Mouse (Mus musculus) limb, embryonic 11.5 days (tissue): ENCODE data around the gene Gatad2b. TPM values are rescaled to one million over a fixed set of nuclear protein-coding genes. Genes with fewer than 3 reads are reported as not detected.
A peak's percentile ranks its signal among the peaks of the same experiment; 100 is the strongest.

Source experiments
- ATAC-seq: fragments of 200-750 bp; cut with Nextera tagmentation; 2 replicates; pipeline ENCODE4 v1.8.0; 2017; ENCODE audit warnings: low read depth; ENCODE audit not compliant: insufficient number of reproducible peaks, low FRiP score, low TSS enrichment
- DNase-seq: peaks from one replicate; pipeline ENCODE4 v3.0.0-alpha.2; 2015; ENCODE audit warnings: low spot score
- H3K27ac ChIP-seq: fragments of 300-500 bp; sonication (generic); replicated peaks from 2 replicates; pipeline ENCODE4 v1.5.1; 2014; ENCODE audit warnings: low read depth, mild to moderate bottlenecking, low read length
- H3K27me3 ChIP-seq: fragments of 300-500 bp; sonication (generic); 2 replicates; pipeline ENCODE4 v1.6.1; 2014; ENCODE audit warnings: mild to moderate bottlenecking, low read length, mixed read lengths; ENCODE audit not compliant: control insufficient read depth, insufficient read depth
- H3K36me3 ChIP-seq: fragments of 300-500 bp; sonication (generic); 2 replicates; pipeline ENCODE4 v1.6.1; 2014; ENCODE audit warnings: mild to moderate bottlenecking, low read length, moderate library complexity, mixed read lengths; ENCODE audit not compliant: control insufficient read depth, insufficient read depth
- H3K4me1 ChIP-seq: fragments of 300-500 bp; sonication (generic); 2 replicates; pipeline ENCODE4 v1.6.1; 2014; ENCODE audit warnings: low read length, mixed read lengths; ENCODE audit not compliant: control insufficient read depth, insufficient read depth
- H3K4me2 ChIP-seq: fragments of 300-500 bp; sonication (generic); 2 replicates; pipeline ENCODE4 v1.6.1; 2014; ENCODE audit warnings: low read depth, mild to moderate bottlenecking, moderate library complexity; ENCODE audit not compliant: severe bottlenecking
- H3K4me3 ChIP-seq: fragments of 300-500 bp; sonication (generic); 2 replicates; pipeline ENCODE4 v1.5.1; 2014; ENCODE audit warnings: low read depth, low read length
- H3K9ac ChIP-seq: fragments of 300-500 bp; sonication (generic); 2 replicates; pipeline ENCODE4 v1.6.1; 2014; ENCODE audit warnings: mild to moderate bottlenecking, low read length
- H3K9me3 ChIP-seq: fragments of 300-500 bp; sonication (generic); 2 replicates; pipeline ENCODE4 v1.6.1; 2016; ENCODE audit warnings: low read length; ENCODE audit not compliant: control insufficient read depth
- WGBS: fragments of 180-500 bp; shearing (Covaris S2); extraction: QIAGEN DNeasy Blood & Tissue Kit; methylation state at CpG from one replicate; pipeline ENCODE4 v1.1.7; 2014; 5-methylcytosine and 5-hydroxymethylcytosine counted together
- polyA plus RNA-seq: library from polyadenylated mRNA; unstranded; fragments of >200 nt; fragmentation: Nextera tagmentation; extraction: Ambion mirVana; gene quantifications from 2 replicates; pipeline ENCODE4 v1.2.1, GENCODE M21; 2014

Gene Gatad2b
- polyA plus RNA-seq, 1 experiment from 2014 or later = 16.2 TPM

DNA sequence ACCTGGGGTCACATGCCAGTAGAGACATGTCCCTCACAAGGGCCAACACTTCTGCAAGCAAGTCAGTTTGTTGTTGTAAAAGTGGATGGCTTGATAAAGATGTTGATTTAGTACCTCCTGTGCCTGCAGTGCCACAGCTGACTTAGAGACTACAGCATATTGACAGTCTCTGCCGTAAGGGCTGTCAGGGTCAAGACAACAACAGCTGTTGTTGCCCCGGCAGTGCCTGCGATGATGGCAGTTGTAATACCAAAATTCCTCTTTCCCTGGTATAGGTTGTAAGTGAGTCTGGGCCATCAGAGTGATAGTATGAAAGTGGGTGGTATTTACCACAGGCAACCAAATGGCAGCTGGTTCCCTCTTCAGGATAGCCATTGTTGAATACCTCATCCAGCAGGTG, 12.8 kb downstream of the Gatad2b start:
- Histone ChIP-seq H3K27ac (no peak overlapping the region), H3K9me3 (no peaks in the 10 kb centered on the region), H3K9ac (no peak overlapping the region), H3K36me3 (no peaks in the 10 kb centered on the region), H3K4me3 (no peak overlapping the region), H3K27me3 (no peaks in the 10 kb centered on the region), H3K4me2 (no peak overlapping the region), H3K4me1 (no peaks in the 10 kb centered on the region)
- no peak for ATAC-seq
- DNase-seq = no peak
- WGBS = 89% methylated on average over 3 of the region's 3 CpGs

DNA sequence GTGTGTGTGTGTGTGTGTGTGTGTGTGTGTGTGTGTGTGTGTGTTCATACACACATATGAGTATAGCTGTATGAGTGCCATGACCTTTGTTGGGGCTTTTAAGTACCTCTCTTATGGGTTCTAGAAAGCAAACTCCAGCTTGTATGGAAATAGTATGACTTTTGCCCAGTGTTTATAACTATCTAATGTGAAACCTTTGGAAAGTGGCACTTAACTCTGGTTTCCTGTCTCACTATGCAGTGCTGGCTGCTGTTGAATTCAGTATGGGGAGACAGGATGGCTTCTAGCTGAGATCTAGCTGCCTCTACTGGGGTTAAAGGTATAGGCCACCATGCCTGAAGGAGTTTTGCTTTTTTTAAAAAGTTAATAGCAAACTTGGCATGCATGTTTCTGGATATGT, 16.6 kb downstream of the Gatad2b start:
- H3K36me3 ChIP-seq = no peaks in the 10 kb centered on the region
- H3K4me3 ChIP-seq = no peak overlapping the region
- DNase-seq (no peak), ATAC-seq (no peak)
- no peak overlapping the region for H3K4me2 ChIP-seq
- no peak overlapping the region for H3K9ac ChIP-seq
- H3K27ac ChIP-seq = no peak overlapping the region
- no peaks in the 10 kb centered on the region for H3K9me3 ChIP-seq
- H3K27me3 ChIP-seq = no peaks in the 10 kb centered on the region
- no peaks in the 10 kb centered on the region for H3K4me1 ChIP-seq

DNA sequence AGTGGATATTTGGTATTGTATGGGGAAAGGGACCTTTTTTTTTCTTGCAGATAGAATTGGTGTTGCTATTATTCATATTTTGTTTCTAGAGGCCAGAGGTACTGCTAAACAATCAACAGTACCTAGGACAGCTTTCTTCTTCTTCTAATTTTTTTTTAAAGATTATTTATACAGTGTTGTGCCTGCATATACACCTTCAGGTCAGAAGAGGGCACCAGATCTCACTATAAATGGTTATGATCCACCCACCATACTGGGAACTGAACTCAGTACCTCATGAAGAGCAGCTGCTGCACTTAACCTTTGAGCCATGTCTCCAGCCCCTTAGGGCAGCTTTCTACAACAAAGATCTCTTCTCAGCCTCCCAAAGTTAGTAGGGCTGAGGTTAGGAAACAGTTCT, 20.4 kb downstream of the Gatad2b start:
- Histone ChIP-seq H3K4me3 (no peak overlapping the region), H3K4me2 (no peak overlapping the region), H3K4me1 (no peaks in the 10 kb centered on the region), H3K9ac (no peak overlapping the region), H3K9me3 (no peaks in the 10 kb centered on the region), H3K36me3 (no peaks in the 10 kb centered on the region), H3K27me3 (no peaks in the 10 kb centered on the region), H3K27ac (no peak overlapping the region)
- no peak for ATAC-seq
- DNase-seq = no peak

DNA sequence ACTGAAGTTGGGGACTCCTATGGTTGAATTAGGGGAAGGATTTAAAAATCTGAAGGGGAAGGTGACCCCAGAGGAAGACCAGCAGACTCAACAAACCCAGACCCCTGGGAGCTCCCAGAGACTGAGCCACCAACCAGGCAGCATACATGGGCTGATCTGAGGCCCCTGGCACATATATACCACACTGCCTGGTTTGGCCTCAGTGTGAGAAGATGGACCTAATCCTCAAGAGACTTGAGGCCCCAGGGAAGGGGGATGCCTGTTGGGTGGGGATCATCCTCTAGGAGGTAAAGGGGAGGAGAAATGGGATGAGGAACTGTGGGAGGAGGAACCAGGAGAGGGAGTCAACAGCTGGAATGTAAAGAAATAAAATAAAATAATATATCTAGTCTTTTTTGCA, 21.3 kb downstream of the Gatad2b start:
- no peaks in the 10 kb centered on the region for H3K9me3 ChIP-seq
- no peak overlapping the region for H3K4me3 ChIP-seq
- H3K27me3 ChIP-seq = no peaks in the 10 kb centered on the region
- H3K4me1 ChIP-seq = no peaks in the 10 kb centered on the region
- no peak for ATAC-seq
- no peak overlapping the region for H3K4me2 ChIP-seq
- DNase-seq = no peak
- no peaks in the 10 kb centered on the region for H3K36me3 ChIP-seq
- no peak overlapping the region for H3K9ac ChIP-seq
- H3K27ac ChIP-seq = no peak overlapping the region

DNA sequence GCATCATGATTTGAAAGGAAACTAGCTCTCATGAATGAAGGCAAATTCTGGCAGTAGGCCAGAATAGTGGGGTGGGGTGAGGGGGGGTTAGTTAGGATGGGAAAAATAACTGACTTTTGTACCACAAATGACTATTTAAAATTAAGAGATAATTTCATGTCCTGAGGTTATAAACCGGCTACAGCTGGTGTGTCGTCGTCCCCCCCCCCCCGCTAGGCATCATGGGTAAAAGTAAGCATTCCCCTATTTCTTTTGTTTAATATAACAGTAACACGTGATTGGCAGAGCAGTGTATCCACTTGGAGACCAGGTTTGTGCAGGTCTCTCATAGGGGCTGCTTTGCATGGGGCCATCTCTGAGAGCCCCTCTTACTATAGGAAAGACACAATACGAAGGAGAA, 29.3 kb downstream of the Gatad2b start:
- no peak overlapping the region for H3K9ac ChIP-seq

DNA sequence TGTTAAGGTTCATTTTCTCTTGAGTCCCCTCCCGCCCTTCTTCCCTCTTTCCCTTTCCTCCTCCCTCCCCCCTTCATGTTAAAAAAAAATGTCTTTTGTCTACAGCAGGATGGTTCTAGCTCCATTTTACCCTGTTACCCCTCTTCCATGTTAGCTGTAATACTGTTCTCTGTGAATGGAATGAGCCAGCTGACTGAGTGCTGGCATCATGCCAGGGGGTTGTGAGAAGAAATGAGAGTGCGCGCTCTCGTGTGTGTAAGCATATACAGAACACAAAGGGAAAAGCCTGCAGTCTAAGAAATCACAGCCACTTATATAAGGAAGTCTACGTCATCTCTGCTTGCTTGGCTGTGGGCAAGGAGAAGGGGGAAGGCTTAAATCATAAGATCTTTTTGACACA, 30.1 kb downstream of the Gatad2b start:
- Histone ChIP-seq H3K4me2 (no peak overlapping the region), H3K4me1 (no peaks in the 10 kb centered on the region), H3K9ac (no peak overlapping the region), H3K27me3 (no peaks in the 10 kb centered on the region), H3K9me3 (no peaks in the 10 kb centered on the region), H3K4me3 (no peak overlapping the region), H3K36me3 (no peaks in the 10 kb centered on the region), H3K27ac (no peak overlapping the region)
- no peak for ATAC-seq
- 69% methylated on average over 5 of the region's 5 CpGs for WGBS
- DNase-seq = peak; percentile 46

More for the DNA sequence above, 29.3 kb downstream of the Gatad2b start:
- Histone ChIP-seq H3K27me3 (no peaks in the 10 kb centered on the region), H3K4me1 (no peaks in the 10 kb centered on the region), H3K9me3 (no peaks in the 10 kb centered on the region), H3K4me2 (no peak overlapping the region), H3K27ac (no peak overlapping the region), H3K4me3 (no peak overlapping the region), H3K36me3 (no peaks in the 10 kb centered on the region)
- 84% methylated on average over 6 of the region's 6 CpGs for WGBS
- ATAC-seq = no peak
- no peak for DNase-seq

DNA sequence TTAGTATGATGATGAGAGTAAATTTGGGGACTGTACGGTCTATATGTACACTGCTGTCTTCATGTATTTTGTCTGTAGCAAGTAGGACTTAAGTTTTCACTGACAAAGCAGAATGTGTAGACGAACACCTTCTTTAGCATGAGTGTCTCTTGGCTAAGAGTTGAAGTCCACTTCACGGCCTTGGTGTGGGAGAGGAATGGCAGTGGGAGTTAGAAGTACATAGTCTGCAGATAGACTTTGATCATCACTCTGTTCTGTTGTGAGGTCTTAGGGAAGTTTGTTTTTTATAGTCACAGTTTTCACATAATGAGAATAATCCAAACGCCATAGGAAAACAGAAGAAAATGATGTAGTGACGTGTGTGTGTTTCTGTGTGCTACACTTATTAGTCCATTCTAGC, 39.5 kb downstream of the Gatad2b start:
- no peak overlapping the region for H3K4me2 ChIP-seq
- 93% methylated on average over 5 of the region's 5 CpGs for WGBS
- H3K27ac ChIP-seq = no peak overlapping the region
- DNase-seq (no peak), ATAC-seq (no peak)
- H3K36me3 ChIP-seq = no peaks in the 10 kb centered on the region
- H3K9me3 ChIP-seq = no peaks in the 10 kb centered on the region
- H3K9ac ChIP-seq = no peak overlapping the region
- H3K4me1 ChIP-seq = no peaks in the 10 kb centered on the region
- no peaks in the 10 kb centered on the region for H3K27me3 ChIP-seq
- no peak overlapping the region for H3K4me3 ChIP-seq

DNA sequence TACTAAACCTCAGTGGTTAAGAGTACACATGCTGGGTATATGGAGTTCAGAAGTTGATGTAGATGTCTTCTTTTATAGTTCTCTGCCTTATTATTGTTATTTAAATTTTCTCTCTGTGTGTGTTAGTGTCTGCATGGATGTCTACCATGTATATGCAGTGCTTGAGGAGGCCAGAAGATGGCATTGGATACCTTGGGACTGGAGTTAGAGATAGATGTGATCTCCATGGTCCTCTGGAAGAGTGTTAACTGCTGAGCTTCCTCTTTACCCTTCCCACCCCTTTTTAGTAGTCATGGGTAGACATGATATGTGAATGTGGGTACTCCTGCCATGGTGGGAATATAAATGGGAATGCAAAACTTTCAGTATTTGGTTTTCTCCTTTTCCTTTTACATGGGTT, 42.5 kb downstream of the Gatad2b start:
- no peak overlapping the region for H3K9ac ChIP-seq

DNA sequence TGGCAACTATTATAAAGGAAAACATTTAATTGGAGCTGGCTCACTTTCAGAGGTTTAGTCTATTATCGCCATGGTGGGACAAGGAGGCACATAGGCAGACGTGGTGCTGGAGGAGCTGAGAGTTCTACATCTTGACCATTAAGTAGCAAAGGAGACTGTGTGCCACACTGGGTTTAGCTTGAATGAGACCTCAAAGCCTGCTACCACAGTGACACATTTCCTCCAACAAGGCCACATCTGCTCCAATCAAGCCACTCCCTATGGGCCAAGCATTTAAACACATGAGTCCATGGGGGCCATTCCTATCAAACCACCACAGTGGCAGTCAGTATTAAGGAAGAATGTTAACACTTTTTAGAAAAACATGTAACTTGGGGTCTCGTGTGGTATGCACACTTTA, 45.2 kb downstream of the Gatad2b start:
- 84% methylated on average over 3 of the region's 3 CpGs for WGBS
- no peaks in the 10 kb centered on the region for H3K4me1 ChIP-seq
- no peak for DNase-seq

More for the DNA sequence above, 42.5 kb downstream of the Gatad2b start:
- Histone ChIP-seq H3K4me2 (no peak overlapping the region), H3K4me3 (no peak overlapping the region), H3K27me3 (no peaks in the 10 kb centered on the region), H3K36me3 (no peaks in the 10 kb centered on the region), H3K4me1 (no peaks in the 10 kb centered on the region), H3K27ac (no peak overlapping the region), H3K9me3 (no peaks in the 10 kb centered on the region)
- DNase-seq (no peak), ATAC-seq (no peak)

More for the DNA sequence above, 45.2 kb downstream of the Gatad2b start:
- Histone ChIP-seq H3K4me3 (no peak overlapping the region), H3K27me3 (no peaks in the 10 kb centered on the region), H3K9ac (no peak overlapping the region), H3K4me2 (no peak overlapping the region), H3K9me3 (no peaks in the 10 kb centered on the region), H3K36me3 (peaks cover 4% of the 10 kb centered on the region; the same call in 1 of the 2 replicates), H3K27ac (no peak overlapping the region)
- no peak for ATAC-seq
